Mouse (Mus musculus): ENCODE results near the gene Gcm1.

Gene Gcm1

DNA sequence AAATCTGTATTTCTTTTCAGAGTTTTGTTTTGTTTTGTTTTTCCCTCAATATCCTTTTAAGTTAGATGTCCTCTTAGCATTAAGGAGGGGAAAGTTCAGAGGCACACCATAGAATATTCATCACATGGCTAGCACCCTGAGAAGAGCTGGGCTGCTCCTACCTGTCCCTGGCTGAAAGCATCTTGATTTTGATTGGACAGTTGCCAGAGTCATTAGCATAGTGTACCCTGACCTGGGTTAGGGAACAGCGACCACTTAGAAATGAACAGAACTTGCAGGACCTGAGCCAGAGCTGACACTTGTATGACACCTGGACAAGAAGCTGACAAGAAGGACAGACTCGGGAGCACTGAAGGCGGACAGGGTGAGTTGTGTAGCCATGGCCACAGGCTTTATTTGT, at the start of gene Gcm1:
Gcm1 (plus strand) TSS at position 248 of the 400 bp plus-strand sequence.
- no peak for DNase-seq (ENCODE audit: low spot score)

DNA sequence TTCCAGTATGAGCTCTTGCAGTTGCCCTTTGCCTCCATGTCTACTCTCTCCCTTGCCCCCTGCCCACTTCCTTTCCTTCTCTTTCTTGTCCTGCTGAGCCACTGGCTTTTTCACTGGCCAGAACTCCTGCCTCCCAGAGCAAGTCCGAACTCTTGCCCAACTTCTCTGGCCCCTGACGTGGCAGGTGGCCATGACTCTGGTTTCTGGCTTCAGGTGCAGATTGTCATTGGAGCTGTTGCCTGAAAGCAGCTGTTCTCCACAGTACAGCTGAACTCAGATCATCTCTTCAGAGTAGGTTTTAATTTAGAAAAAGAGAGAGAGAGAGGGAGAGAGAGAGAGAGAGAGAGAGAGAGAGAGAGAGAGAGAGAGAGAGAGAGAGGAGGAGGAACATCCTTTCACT, 48.4 kb upstream of the Gcm1 start:
- DNase-seq (ENCODE audit: low spot score), result no peak

DNA sequence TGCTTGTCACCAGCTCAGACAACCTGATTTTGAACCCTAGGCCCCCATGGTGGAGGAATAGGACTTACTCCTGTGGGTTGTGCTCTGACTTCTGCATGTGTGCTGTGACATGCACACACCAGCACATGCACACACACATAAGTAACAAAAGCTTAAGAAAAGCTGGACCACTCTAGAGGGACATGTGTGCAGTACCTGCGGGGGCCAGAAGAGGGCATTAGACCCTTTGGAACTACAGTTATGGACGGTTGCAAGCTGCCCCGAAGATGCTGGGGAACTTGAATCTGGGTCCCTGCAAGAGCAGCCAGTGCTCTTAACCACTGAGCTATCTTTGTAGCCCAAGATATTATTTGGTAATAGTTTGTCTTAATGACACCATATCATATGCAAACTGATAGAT, 46.2 kb upstream of the Gcm1 start:
- DNase-seq (ENCODE audit: low spot score), result peak; percentile 23

DNA sequence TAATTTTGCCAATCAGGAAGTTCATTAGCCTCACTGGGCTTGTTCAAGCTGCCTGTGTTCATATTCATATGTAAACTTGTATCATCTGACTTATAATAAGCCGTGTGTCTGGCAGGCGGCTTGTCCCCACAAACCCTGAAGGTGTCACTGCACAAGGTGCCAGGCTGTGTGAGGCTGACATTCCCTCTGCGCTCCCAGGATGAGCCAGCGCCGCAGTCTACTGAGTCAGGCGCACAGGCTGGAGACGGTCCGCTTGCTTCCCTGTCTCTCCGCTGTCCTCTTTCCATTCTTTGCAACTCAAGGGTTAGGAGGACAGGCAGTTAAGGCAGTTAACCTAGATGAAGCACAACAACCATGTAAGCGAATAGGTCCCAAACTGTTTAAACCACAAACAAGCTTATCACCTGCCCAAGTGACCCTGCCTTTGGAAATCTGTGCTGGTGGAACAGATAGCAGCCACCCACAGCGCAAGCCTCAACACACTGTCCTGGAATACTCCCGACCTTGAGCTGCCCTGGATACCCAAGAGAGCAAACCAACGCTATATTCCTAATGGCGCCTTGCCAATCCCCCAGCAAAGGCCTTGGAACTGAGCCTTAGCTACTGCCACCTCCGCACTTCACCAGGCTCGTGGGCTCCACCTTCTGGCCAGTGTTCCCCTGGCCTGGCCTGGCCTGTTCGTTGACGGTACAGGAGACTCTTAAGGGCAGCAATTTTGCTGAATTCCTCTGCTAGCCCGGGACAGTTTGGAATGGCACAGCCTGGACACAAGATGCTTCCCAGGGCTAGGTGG, 45.3 kb upstream of the Gcm1 start:
- peak; percentile 84 for DNase-seq (ENCODE audit: low spot score)

DNA sequence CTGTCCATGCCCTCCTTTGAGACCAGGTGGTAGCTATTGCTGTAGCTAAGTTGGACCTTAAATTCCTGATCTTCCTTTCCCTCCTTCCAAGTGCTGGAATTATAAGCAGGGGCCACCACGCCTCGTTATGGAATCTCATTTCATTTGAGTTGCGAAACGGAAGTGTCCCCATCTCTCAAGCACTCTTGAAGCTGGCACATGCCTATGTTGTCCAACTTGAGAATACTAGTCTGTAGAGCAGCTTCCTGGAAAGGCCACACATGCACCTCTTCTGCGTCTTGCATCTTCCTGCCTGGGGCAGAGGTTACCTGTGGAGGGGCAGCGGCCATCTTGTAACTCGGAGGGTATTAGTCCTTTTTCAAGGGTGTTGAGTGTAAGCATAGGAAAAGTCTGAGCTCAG, 42.3 kb upstream of the Gcm1 start:
- no peak for DNase-seq (ENCODE audit: low spot score)

DNA sequence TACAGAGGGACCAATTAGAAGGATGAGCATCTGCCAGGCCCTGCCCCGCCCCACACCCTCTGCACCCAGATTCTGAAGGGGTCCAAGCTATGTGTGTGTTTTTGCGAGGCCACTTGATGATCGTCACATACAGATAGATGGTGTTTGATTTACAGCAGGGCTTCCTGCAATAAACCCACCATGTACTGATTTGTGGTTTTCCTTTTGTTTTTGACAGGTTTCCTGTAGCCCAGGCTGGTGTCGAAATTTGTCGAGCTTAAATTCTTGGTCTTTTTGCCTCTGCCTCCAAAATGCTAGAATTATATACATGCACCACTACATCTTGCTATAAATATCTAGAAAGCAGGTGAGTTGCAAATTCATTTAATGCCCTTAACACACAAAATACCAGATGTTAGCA, 41.5 kb upstream of the Gcm1 start:
- DNase-seq (ENCODE audit: low spot score), result no peak

DNA sequence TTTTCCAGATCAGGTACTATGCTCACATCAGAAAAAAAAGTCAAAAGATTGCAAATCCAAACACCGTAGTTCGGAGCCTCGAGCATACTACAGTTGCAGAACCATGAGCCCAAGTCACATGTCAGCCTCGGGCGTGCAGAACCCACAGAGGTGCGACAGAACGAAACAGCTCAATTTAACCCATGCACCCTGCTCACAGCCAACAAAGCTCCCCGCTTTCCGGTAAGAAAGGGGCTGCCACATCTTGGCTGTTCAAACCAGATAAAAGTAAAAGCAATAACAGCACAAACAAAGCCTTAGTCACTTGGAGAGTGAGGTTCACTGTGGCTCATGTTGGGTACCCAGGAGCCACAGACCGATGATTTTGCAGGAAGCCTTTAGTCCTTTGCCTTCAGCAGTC, 41.0 kb upstream of the Gcm1 start:
- no peak for DNase-seq (ENCODE audit: low spot score)

DNA sequence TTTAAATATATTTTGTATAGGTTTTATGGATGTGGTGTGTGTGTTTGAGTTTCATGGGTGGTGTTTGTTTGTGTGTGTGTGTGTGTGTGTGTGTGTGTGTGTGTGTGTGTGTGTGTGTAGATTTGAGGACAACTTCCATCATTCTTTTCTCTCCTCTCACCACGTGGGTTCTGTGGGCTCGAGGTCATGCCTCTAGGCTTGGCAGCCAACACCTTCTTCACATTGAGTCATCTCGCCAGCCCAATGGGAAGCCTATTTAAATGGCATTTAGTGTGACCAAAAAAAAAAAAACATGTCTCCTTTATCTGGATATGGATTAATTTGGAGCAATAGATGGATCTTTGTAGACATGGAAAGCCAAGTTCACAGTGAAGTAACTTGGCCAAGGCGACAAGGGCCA, 39.7 kb upstream of the Gcm1 start:
- DNase-seq (ENCODE audit: low spot score), result no peak

DNA sequence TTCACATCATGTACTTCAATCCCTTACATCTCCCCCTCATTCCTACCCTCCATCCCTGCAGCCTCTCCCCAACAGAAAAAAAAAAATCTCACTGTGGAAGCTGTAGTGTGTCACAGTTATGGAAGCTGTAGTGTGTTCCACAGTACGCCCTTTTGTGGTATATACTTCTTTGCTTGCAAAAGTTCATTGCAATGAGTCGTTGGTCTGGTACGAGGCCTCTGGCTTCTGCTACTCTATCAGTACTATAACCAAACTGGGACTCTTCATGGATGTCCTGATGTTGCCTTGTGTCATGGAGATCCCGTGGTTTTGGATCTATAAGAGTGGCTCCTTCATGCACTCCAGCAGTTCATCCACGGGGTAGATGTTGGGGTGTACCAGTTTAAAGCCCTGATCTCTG, 39.0 kb upstream of the Gcm1 start:
- DNase-seq (ENCODE audit: low spot score), result no peak

DNA sequence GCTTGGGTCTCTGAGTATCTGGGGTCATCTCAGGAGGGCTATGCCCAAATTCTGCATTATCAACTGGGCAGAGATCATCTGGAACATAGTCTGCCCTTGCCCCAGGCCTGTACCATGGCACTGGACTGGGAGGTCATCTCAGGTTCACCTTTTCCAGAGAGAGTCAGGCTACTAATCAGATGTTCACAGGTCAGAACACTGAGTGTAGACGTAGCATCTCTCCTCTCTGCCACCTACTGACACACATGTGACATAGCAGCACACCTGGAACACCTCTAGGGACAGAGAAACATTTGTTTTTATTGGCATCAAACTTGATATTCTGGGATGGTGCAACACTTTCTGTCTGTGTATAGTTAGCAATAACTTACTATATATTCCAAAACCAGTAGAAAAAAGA, 37.9 kb upstream of the Gcm1 start:
- no peak for DNase-seq (ENCODE audit: low spot score)

DNA sequence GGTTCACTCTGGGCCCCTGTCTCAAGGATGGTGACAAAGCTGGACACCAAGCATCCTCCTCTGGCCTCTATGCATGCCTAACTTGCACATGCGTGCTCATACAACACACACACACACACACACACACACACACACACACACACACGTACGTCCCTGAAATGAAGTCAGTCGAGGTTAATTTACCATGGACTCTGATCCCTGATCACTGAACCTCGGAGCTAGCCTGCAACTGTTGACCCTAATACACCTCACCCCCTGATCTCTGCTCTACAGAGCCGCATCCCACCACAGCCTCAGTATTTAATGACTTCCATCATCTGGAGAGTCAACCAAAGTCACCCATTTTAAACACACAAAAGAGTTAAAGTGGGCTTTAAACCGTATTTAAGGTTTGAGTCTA, 35.9 kb upstream of the Gcm1 start:
- no peak for DNase-seq (ENCODE audit: low spot score)

DNA sequence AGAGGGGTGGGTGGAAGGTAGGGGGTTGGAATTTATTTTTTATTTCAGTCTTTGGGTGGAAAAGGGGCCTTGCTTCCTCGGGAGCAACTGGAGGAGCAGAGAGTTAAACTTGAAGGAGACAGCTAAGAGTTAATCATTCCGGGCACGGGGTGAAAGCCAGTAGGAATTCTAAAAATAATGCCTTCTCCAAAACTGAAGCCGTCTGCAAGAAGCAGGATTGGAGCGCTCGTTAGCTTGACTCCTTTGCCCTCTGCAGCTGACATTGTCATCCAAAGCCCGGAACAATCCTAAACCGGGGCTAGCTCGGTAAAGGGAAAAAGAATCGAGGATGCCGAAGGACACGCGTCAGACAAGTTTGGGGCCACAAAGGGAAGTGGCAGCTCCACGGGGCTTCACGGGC, 35.4 kb upstream of the Gcm1 start:
- DNase-seq (ENCODE audit: low spot score), result no peak

DNA sequence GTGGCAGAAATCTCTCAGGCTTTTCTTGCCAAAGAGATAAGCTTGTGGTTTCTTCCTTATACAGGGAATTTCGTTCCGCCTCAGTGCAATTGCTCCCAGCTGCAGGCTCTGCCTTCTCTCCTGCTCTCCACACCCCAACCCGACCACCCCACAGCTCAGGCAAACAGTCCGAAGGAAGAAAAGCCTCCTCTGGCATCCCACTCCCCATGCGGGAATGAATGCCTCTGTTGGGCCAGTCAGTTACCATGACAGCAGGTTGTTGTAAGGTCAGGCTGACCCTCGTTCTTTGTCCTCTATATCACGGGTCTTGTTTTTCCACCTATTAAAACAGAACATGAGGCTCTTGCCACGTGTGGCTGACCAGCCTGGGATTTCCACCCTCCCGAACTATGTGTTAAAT, 30.5 kb upstream of the Gcm1 start:
- no peak for DNase-seq (ENCODE audit: low spot score)

DNA sequence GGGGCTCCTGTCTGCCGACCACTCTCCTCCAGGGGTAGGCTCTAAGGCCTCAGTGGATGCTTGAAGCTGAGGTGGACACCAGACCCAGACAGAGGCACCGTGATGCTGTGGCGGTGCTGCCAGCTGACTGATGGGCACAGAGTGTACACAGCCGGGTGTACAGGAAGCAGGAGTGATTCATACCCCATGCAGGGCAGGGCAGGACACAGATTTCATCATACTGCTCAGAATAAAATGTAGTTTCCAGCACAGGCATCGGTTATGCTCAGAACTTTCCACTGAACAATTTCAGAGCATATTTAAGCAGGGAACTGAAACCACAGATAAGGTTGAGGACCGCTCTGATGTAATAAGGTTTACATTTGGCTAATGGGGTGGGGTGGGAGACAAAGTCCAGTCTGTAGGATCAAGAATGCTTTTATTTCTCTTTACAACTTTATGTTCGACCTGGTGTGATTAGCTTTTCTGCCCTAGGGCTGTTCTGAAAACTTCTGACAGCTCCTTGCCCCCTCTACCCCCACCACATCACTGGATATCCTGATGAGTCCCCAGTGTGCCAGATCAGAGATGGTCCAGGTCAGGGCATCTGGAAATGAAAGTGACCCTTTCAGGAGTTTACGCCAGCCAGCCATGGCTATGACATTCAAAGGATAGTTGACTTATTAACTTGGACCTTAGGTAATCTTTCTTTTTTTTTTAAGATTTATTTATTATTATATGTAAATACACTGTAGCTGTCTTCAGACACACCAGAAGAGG, 29.4 kb upstream of the Gcm1 start:
- peak; percentile 70 for DNase-seq (ENCODE audit: low spot score)

DNA sequence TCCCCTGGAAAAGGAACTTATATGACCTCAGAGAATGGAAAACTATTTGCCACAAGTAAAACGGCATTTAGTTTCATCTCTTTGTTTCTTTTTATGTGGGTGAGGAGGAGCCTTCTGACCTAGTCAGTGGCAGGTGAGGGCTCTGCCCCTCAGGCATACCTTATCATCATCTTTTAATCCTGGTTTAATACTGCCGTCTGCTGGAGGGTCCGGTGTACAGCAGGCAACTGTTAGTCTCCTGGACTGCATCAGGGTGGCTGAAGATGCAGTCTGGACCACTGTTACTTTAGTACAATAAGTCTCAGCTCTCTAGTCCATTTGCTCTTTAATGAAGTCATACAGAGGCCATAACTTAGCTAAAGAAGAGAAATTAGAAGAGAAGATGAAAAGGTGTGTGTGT, 26.9 kb upstream of the Gcm1 start:
- DNase-seq (ENCODE audit: low spot score), result peak; percentile 58

DNA sequence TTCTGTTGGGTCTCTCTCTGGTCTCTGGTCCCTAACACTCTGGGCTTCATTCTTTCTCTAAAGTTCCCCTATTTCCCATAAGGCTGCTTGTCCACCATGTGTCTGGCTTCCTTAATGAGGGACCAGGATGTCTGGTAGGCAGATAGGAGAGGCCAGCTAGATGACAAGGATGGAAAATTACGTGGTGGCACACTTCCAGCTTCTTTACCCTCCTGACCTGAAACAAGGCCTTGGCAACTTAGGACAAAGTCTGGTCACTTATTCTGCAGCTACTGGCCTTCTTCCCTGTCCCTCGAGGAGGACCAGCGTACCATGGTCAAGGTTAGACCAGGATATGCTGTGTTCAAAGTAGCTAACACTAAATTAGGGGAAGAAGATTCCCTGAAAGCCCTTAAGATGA, 24.6 kb upstream of the Gcm1 start:
- no peak for DNase-seq (ENCODE audit: low spot score)

DNA sequence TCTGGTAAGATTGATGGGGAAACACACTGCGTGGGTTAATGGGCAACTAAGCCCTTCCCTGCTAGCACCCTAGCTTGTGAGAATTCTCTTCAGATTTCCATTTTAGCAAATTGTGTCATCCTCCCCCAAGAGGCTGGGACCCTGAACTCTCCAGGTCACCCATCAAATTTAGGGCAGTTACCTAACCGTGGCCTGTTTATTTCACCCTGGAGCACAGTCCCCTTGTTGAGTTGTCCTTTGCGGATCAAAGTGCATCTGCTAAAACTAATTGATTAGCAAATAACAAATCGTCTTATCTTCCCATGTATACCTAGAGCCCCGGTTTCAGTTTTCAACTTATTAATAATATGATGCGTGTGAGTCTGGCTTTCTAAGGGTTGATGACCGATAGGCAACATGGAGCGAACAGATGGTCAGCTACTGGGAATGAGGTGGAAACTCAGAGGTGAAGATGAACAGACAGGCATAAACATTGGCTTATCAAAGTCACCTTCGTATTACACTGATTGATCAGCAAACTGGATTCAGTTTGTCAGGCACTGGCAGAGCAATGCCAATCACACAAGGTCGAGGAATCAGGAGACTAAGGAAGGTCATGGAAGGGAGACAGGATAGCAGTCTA, 20.8 kb upstream of the Gcm1 start:
- DNase-seq (ENCODE audit: low spot score), result no peak

DNA sequence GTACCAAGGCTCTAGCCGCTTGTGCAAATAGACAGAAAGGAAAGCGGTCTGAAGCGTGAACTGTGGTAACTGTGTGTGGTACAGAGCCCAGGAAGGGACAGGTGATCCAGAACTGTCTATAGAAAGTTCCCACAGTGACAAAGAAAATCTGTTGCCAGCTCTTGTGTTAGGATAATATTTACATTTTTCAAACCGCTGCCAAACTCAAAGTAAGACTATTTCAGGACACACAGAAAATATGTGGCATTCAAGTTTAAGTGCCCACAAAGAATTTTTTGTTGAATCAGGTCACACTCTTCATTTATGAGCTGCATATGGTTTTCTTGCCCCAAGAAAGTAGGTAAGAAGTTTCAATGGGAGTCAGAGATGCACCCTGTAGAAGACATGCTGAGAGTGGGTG, 18.8 kb upstream of the Gcm1 start:
- no peak for DNase-seq (ENCODE audit: low spot score)

DNA sequence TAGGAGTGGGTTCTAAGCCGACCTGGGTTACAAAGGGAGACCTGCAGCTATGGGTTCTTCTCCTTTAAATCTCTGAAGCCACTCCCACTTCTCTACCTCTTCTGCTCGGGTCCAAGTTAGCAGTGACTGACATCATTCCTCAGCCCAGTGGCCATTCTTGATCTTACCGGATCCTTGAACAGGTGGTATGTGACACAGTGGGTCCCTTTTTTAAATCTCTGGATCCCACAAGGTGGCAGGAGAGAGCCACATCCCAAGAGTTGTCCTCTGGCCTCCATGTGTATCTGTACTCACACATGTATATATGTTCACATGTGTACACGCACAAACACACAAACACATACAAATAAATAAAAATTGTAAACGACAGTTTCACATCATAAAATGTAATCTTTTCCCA, 16.4 kb upstream of the Gcm1 start:
- no peak for DNase-seq (ENCODE audit: low spot score)

DNA sequence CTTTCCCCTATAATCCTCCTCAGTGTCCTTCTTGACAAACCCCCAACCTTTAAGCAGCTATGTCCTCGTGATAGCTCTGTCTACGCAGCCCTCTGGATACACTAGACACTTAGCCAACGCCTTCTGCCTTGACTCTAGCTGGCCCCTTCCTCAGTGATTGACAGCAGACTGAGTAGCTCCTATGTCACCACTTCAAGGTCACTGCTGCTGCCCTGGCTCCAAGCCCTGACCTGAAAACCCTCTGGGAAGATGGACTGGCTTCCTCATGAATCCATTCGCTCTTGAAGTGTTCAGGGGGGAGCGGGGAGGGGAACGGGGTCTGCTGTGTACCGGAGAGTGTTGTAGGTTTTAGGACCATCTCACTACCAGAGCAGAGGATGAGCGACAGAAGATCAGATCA, 15.9 kb upstream of the Gcm1 start:
- DNase-seq (ENCODE audit: low spot score), result no peak

DNA sequence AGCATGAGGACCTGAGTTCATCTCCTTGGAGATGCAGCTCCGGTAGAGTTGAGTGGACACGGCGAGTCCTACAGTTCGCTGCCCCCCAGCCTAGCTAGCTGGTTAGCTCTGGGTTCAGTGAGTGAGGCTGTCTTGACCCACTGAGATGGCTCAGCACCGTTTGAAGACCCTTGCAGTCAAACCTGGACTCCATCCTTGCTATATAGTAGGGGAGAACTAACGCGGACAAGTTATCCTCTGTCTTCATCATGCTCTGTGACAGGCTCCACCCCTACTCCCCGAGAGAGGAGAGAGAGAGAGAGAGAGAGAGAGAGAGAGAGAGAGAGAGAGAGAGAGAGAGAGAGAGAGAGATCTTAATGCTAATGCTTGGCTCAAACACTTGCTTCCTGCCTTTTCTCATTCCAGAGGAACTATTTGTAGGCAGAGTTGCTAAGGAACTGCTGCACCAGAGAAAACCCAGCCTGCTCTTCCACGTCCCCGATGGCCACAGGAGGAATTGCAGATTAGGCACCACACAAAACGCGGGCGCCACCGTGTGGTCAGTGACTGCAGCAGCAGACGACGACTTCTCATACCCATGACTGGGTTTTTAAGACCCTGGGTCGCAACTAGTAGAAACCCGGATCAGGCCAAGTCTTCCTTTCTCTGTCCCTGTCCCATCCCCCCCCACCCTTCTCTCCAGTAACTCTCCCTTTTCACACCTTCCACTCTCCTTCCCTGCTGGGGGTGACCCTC, 12.8 kb upstream of the Gcm1 start:
- DNase-seq (ENCODE audit: low spot score), result peak; percentile 87

DNA sequence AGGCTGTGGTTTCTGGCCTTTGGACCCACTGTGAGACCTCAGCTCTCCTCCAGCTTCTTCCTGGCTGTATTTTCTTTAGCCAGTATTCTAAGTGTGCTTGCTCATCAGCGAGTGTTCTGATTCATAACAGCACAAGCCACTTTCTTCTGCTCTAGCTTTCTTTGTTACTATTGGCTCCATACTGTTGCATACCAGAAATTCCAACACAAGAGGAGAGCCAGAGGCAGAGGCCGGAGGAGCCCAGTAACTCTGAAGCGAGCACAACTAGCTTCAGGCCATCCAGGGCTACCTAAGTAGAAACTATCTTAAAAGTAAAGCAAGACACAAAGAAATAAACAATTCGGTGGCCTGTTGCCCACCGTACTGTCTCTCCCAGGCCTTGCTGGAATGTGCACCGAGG, 6.6 kb upstream of the Gcm1 start:
- no peak for DNase-seq (ENCODE audit: low spot score)

DNA sequence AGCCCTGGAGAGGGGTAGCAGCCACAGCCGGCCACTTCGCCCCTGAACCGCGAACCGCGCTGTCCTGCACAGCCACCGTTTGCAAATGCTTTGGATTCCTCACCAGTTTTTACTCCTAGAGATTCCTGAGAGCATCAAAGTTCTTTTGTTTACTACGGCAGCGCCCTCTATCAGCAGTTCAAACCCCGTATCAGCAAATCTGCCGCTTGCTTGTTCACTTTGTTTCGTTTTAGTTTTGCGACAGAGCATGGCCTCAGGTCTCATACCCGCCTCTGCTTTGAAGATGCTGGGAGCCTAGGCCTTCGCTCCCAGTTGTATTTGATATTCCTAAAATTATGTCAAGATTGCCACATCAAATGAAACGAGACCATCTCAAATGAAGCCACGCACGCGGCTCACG, 5.0 kb upstream of the Gcm1 start:
- no peak for DNase-seq (ENCODE audit: low spot score)

Measured in MN1 (cell line).